Mouse (Mus musculus): ENCODE data around the gene Ugt2b5. TPM values are rescaled to one million over a fixed set of nuclear protein-coding genes. Genes with fewer than 3 reads are reported as not detected.

Gene Ugt2b5
- 0.06 TPM in 1 of 2 replicates, not detected in the other for polyA plus RNA-seq (2012; rRNA removed; ENCODE audit: low replicate concordance)

DNA sequence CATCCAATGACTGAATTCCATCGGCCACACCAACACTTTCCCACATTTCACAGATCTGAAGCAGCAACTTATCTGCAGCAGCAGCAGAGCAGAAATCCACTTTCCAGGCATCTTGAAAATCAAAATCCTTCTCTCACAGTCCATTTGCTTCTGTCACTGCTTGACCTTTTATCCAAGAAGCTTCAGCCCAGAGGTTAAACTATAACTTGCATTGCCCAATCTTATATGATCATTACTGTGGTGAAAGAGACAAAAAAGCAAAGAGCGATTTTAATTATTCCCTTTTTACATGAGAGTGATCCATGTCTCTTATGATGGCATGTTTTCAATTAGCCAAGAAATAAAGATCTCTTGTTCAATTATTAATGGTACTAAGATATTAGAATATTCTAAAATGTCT is at the start of gene Ugt2b5:
Gene Ugt2b5 (minus strand): TSS at position 123 of the 400 bp plus-strand sequence.

DNA sequence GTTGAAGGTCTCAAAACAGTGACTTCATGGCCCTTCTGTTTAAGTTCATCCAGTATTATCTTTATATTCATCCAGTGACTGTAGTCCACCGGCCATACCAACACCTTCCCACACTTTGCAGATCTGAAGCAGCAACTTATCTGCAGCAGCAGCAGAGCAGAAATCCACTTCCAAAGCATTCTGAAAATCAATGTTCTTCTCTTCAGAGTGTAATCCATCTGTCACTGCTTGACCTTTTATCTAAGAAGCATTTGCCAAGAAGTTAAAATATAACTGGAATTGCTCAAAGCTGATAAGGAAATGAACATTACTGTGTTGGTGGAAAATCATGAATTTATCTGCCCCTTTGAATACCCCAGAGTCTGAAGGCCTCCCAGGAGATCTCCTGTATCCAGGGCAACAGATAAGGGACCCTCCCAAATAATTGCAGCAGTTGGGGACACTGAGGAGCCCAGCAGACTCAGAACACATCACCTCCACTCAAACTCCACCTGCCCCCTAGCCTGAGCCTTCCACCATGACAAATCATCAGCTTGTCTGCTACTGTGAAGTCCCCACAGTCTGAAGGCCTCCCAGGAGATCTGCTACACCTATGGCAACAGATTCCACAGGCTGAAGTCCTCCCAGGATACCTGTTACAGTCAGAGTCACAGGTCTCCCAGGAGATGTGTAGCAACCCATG is 47.6 kb downstream of the Ugt2b5 start, which contains the start of gene Ugt2b36:
Gene Ugt2b36 (minus strand): TSS at position 210 of the 682 bp plus-strand sequence.

Other genes with a start within 250 kb of the Ugt2b5 start
- 0.27 TPM in 1 of 2 replicates, not detected in the other for gene Ugt2b34, start 233.4 kb downstream of the Ugt2b5 start, polyA plus RNA-seq (2012; rRNA removed; ENCODE audit: low replicate concordance)
- 0.09 and 0.10 TPM in 2 replicates for gene Ugt2b1, start 213.8 kb downstream of the Ugt2b5 start, polyA plus RNA-seq (2012; rRNA removed; ENCODE audit: low replicate concordance)
- gene Ugt2b35, start 139.5 kb downstream of the Ugt2b5 start, polyA plus RNA-seq (2012; rRNA removed; ENCODE audit: low replicate concordance) = 0.03 TPM in 1 of 2 replicates, not detected in the other
- gene Ugt2b36, start 47.8 kb downstream of the Ugt2b5 start, polyA plus RNA-seq (2012; rRNA removed; ENCODE audit: low replicate concordance) = 0.12 TPM in 1 of 2 replicates, not detected in the other
- gene Ugt2b37, start 114.5 kb upstream of the Ugt2b5 start, polyA plus RNA-seq (2012; rRNA removed; ENCODE audit: low replicate concordance) = not detected in 2 replicates
- 0.09 TPM in 1 of 2 replicates, not detected in the other for gene Ugt2a3, start 196.9 kb upstream of the Ugt2b5 start, polyA plus RNA-seq (2012; rRNA removed; ENCODE audit: low replicate concordance)